ENCODE assay signal across 8 mouse cellular contexts in genomic region chr7:44867010-44867702, GRCm38 (mm10). TPM values are rescaled to one million over a fixed set of nuclear protein-coding genes. Genes with fewer than 3 reads are reported as not detected.
DNase-seq lines count a peak whose midpoint lies in the region; ATAC-seq and TF ChIP-seq lines count a peak whose summit lies in the region.

No protein-coding gene starts in this region.

- ATAC-seq in kidney, embryonic 14.5 days (ENCODE audit: low FRiP score, low TSS enrichment), result no peak
- ATAC-seq in hindbrain, postnatal 0 days, result no peak

- peak overlapping the region; percentile 97; the same call in 1 of the 2 replicates for H3K9ac ChIP-seq in kidney, embryonic 14.5 days (ENCODE audit: low read depth, low read length)
- H3K9ac ChIP-seq in hindbrain, postnatal 0 days (replicated peaks; ENCODE audit: low read length), result peak overlapping the region; percentile 17; the same call in 1 of the 2 replicates

- H3K9me3 ChIP-seq in kidney, embryonic 14.5 days (ENCODE audit: control insufficient read depth, low read length), result no peaks in the 10 kb centered on the region
- no peaks in the 10 kb centered on the region for H3K9me3 ChIP-seq in hindbrain, postnatal 0 days (ENCODE audit: low read length)

- H3K36me3 ChIP-seq in kidney, embryonic 14.5 days (ENCODE audit: control insufficient read depth, insufficient read depth, low read length), result peaks cover 48% of the 10 kb centered on the region
- peaks cover 25% of the 10 kb centered on the region for H3K36me3 ChIP-seq in hindbrain, postnatal 0 days (ENCODE audit: insufficient read depth, low read length)
- H3K36me3 ChIP-seq in myocyte (ENCODE audit: control insufficient read depth, insufficient read depth), result no peaks in the 10 kb centered on the region

- no peak for DNase-seq in kidney, postnatal 36 days
- no peak for DNase-seq in hindbrain, postnatal 0 days (ENCODE audit: low spot score)
- no peak for DNase-seq in thymus, postnatal 0 days (ENCODE audit: low spot score)
- DNase-seq in spleen, adult 18-20 months, result no peak
- DNase-seq in frontal cortex, adult 2 months (ENCODE audit: extremely low spot score in 1 of 2, low spot score in 1 of 2), result no peak

- no peaks in the 10 kb centered on the region for H3K27me3 ChIP-seq in kidney, embryonic 14.5 days (ENCODE audit: control insufficient read depth, insufficient read depth, low read length)
- no peaks in the 10 kb centered on the region for H3K27me3 ChIP-seq in hindbrain, postnatal 0 days (ENCODE audit: insufficient read depth, low read length)
- no peaks in the 10 kb centered on the region for H3K27me3 ChIP-seq in myocyte (ENCODE audit: control insufficient read depth, insufficient read depth, insufficient read length)

- peak overlapping the region; percentile 96 for H3K4me3 ChIP-seq in kidney, embryonic 14.5 days (ENCODE audit: low read length)
- H3K4me3 ChIP-seq in embryonic fibroblast, embryonic 13.5 days (ENCODE audit: insufficient read depth, low read length), result peak overlapping the region; percentile 47; the same call in 1 of the 2 replicates
- peak overlapping the region; percentile 99 for H3K4me3 ChIP-seq in hindbrain, postnatal 0 days (ENCODE audit: low read length)
- peak overlapping the region; percentile 19 for H3K4me3 ChIP-seq in myocyte

- peaks cover 49% of the 10 kb centered on the region for H3K79me2 ChIP-seq in myocyte (ENCODE audit: control insufficient read depth, insufficient read depth)

- no peak overlapping the region for H3K27ac ChIP-seq in kidney, embryonic 14.5 days (ENCODE audit: low read depth, low read length)
- H3K27ac ChIP-seq in embryonic fibroblast, embryonic 13.5 days (ENCODE audit: insufficient read depth, low read length), result no peak overlapping the region
- peak overlapping the region; percentile 70; the same call in 1 of the 2 replicates for H3K27ac ChIP-seq in hindbrain, postnatal 0 days

- H3K4me1 ChIP-seq in kidney, embryonic 14.5 days (ENCODE audit: control insufficient read depth, insufficient read depth, low read length), result peaks cover 37% of the 10 kb centered on the region
- 0 out of 2 replicates have a peak, but pooled peaks cover 7% of the 10 kb centered on the region for H3K4me1 ChIP-seq in embryonic fibroblast, embryonic 13.5 days (ENCODE audit: control insufficient read depth, insufficient read depth, low read length)
- peaks cover 31% of the 10 kb centered on the region for H3K4me1 ChIP-seq in hindbrain, postnatal 0 days (ENCODE audit: insufficient read depth, low read length)

- H3ac ChIP-seq in myocyte (ENCODE audit: control insufficient read depth, insufficient read length), result no peak overlapping the region

- no peak for TF ChIP-seq CTCF in embryonic fibroblast, embryonic 13.5 days (IDR thresholded peaks at IDR 0.05; ENCODE audit: borderline replicate concordance, insufficient read depth, low read length)
- TF ChIP-seq CTCF in hindbrain, postnatal 0 days (IDR thresholded peaks at IDR 0.05; ENCODE audit: low read depth), result no peak

- 34% methylated on average over 19 of the region's 19 CpGs for WGBS in kidney, embryonic 14.5 days
- WGBS in hindbrain, postnatal 0 days, result 55% methylated on average over 19 of the region's 19 CpGs

- TF ChIP-seq POLR2A in embryonic fibroblast, embryonic 13.5 days (IDR thresholded peaks at IDR 0.05; ENCODE audit: low read depth, low read length), result no peak
- no peak for TF ChIP-seq POLR2A in myocyte (IDR thresholded peaks at IDR 0.05; ENCODE audit: insufficient read length, low read depth)

- H3K4me2 ChIP-seq in kidney, embryonic 14.5 days (replicated peaks; ENCODE audit: low read depth, low read length), result peak overlapping the region; percentile 90
- peak overlapping the region; percentile 63 for H3K4me2 ChIP-seq in hindbrain, postnatal 0 days (ENCODE audit: low read depth, low read length)
- H3K4me2 ChIP-seq in myocyte (ENCODE audit: low read depth), result peak overlapping the region; percentile 92

TF ChIP-seq in myocyte, 11 proteins besides CTCF, POLR2A, EP300 and RAD21:
- TF ChIP-seq POLR2AphosphoS2 (IDR thresholded peaks at IDR 0.05; ENCODE audit: insufficient read length, low read depth) (peak; percentile 39), E2F4 (IDR thresholded peaks at IDR 0.05; ENCODE audit: insufficient read depth) (no peak), TCF12 (IDR thresholded peaks at IDR 0.05; ENCODE audit: insufficient read depth, poor library complexity, severe bottlenecking) (no peak), TCF3 (IDR thresholded peaks at IDR 0.05; ENCODE audit: insufficient read length, low read depth) (no peak), MAX (IDR thresholded peaks at IDR 0.05; ENCODE audit: low read depth) (no peak), REST (IDR thresholded peaks at IDR 0.05; ENCODE audit: insufficient read depth, insufficient read length) (no peak), SRF (IDR thresholded peaks at IDR 0.05; ENCODE audit: control insufficient read depth, insufficient read length, low read depth) (no peak), CEBPB (IDR thresholded peaks at IDR 0.05; ENCODE audit: insufficient read depth, poor library complexity, severe bottlenecking) (no peak), MYOD1 (IDR thresholded peaks at IDR 0.05; ENCODE audit: control insufficient read depth in 1 of 3, insufficient read length in 2 of 3, low read depth in 2 of 3) (peak in 1 of 3 experiments; percentile 56), USF1 (IDR thresholded peaks at IDR 0.05; ENCODE audit: low read depth) (no peak), MYOG (IDR thresholded peaks at IDR 0.05; ENCODE audit: control insufficient read depth in 1 of 3, insufficient read depth in 1 of 3, insufficient read length in 2 of 3, low read depth in 2 of 3) (peak in 1 of 3 experiments; percentile 13)

RNA-seq across cellular contexts. Expression of gene Ptov1, which starts 2.4 kb away (rescaled TPM):
- 441 and 501 TPM in 2 replicates for polyA plus RNA-seq in kidney, embryonic 14.5 days (2014; fragmentation: Nextera tagmentation; extraction: Ambion mirVana)
- 144 and 160 TPM in 2 replicates for polyA plus RNA-seq in embryonic fibroblast, embryonic 13.5 days (2011; ENCODE audit: insufficient read length, low read depth, missing spikeins)
- total RNA-seq in hindbrain, postnatal 0 days (2014; rRNA removed), result 524 and 597 TPM in 2 replicates
- 416 and 438 TPM in 2 replicates for polyA plus RNA-seq in hindbrain, postnatal 0 days (2015; fragmentation: Nextera tagmentation; extraction: Ambion mirVana)
- 298 TPM for polyA plus RNA-seq in myocyte (2012; fragmentation: generic; extraction: Trizol)
- polyA plus RNA-seq in thymus, postnatal 0 days (2015; fragmentation: Nextera tagmentation; extraction: Ambion mirVana), result 147 and 158 TPM in 2 replicates
- polyA plus RNA-seq in frontal cortex, adult 2 months (2012; rRNA removed), result 408 and 469 TPM in 2 replicates

RNA-seq across cellular contexts. Expression of gene Pnkp, which starts 10.2 kb away (rescaled TPM):
- polyA plus RNA-seq in kidney, embryonic 14.5 days (2014; fragmentation: Nextera tagmentation; extraction: Ambion mirVana), result 27.0 and 30.4 TPM in 2 replicates
- polyA plus RNA-seq in embryonic fibroblast, embryonic 13.5 days (2011; ENCODE audit: insufficient read length, low read depth, missing spikeins), result 24.7 and 30.6 TPM in 2 replicates
- 22.9 and 47.1 TPM in 2 replicates for total RNA-seq in hindbrain, postnatal 0 days (2014; rRNA removed)
- 35.7 and 37.5 TPM in 2 replicates for polyA plus RNA-seq in hindbrain, postnatal 0 days (2015; fragmentation: Nextera tagmentation; extraction: Ambion mirVana)
- 47.9 TPM for polyA plus RNA-seq in myocyte (2012; fragmentation: generic; extraction: Trizol)
- polyA plus RNA-seq in thymus, postnatal 0 days (2015; fragmentation: Nextera tagmentation; extraction: Ambion mirVana), result 61.8 and 63.4 TPM in 2 replicates
- 42.3 and 44.9 TPM in 2 replicates for polyA plus RNA-seq in frontal cortex, adult 2 months (2012; rRNA removed)

RNA-seq across cellular contexts. Expression of gene Tbc1d17, which starts 18.3 kb away (rescaled TPM):
- 57.0 and 65.3 TPM in 2 replicates for polyA plus RNA-seq in kidney, embryonic 14.5 days (2014; fragmentation: Nextera tagmentation; extraction: Ambion mirVana)
- 26.9 and 33.8 TPM in 2 replicates for polyA plus RNA-seq in embryonic fibroblast, embryonic 13.5 days (2011; ENCODE audit: insufficient read length, low read depth, missing spikeins)
- 53.7 and 98.5 TPM in 2 replicates for total RNA-seq in hindbrain, postnatal 0 days (2014; rRNA removed)
- 103 and 106 TPM in 2 replicates for polyA plus RNA-seq in hindbrain, postnatal 0 days (2015; fragmentation: Nextera tagmentation; extraction: Ambion mirVana)
- polyA plus RNA-seq in myocyte (2012; fragmentation: generic; extraction: Trizol), result 53.8 TPM
- 56.5 and 60.3 TPM in 2 replicates for polyA plus RNA-seq in thymus, postnatal 0 days (2015; fragmentation: Nextera tagmentation; extraction: Ambion mirVana)
- 84.3 and 106 TPM in 2 replicates for polyA plus RNA-seq in frontal cortex, adult 2 months (2012; rRNA removed)

RNA-seq across cellular contexts. Expression of gene Akt1s1, which starts 18.4 kb away (rescaled TPM):
- 51.4 and 86.5 TPM in 2 replicates for polyA plus RNA-seq in kidney, embryonic 14.5 days (2014; fragmentation: Nextera tagmentation; extraction: Ambion mirVana)
- polyA plus RNA-seq in embryonic fibroblast, embryonic 13.5 days (2011; ENCODE audit: insufficient read length, low read depth, missing spikeins), result 80.0 and 84.2 TPM in 2 replicates
- total RNA-seq in hindbrain, postnatal 0 days (2014; rRNA removed), result 136 and 156 TPM in 2 replicates
- 94.3 and 95.4 TPM in 2 replicates for polyA plus RNA-seq in hindbrain, postnatal 0 days (2015; fragmentation: Nextera tagmentation; extraction: Ambion mirVana)
- polyA plus RNA-seq in myocyte (2012; fragmentation: generic; extraction: Trizol), result 200 TPM
- polyA plus RNA-seq in thymus, postnatal 0 days (2015; fragmentation: Nextera tagmentation; extraction: Ambion mirVana), result 47.3 and 49.2 TPM in 2 replicates
- polyA plus RNA-seq in frontal cortex, adult 2 months (2012; rRNA removed), result 87.0 and 108 TPM in 2 replicates

RNA-seq across cellular contexts. Expression of gene Med25, which starts 25.4 kb away (rescaled TPM):
- polyA plus RNA-seq in kidney, embryonic 14.5 days (2014; fragmentation: Nextera tagmentation; extraction: Ambion mirVana), result 80.0 and 86.3 TPM in 2 replicates
- 33.4 and 42.8 TPM in 2 replicates for polyA plus RNA-seq in embryonic fibroblast, embryonic 13.5 days (2011; ENCODE audit: insufficient read length, low read depth, missing spikeins)
- 193 and 194 TPM in 2 replicates for total RNA-seq in hindbrain, postnatal 0 days (2014; rRNA removed)
- 121 and 123 TPM in 2 replicates for polyA plus RNA-seq in hindbrain, postnatal 0 days (2015; fragmentation: Nextera tagmentation; extraction: Ambion mirVana)
- polyA plus RNA-seq in myocyte (2012; fragmentation: generic; extraction: Trizol), result 57.4 TPM
- polyA plus RNA-seq in thymus, postnatal 0 days (2015; fragmentation: Nextera tagmentation; extraction: Ambion mirVana), result 59.0 and 60.0 TPM in 2 replicates
- polyA plus RNA-seq in frontal cortex, adult 2 months (2012; rRNA removed), result 123 and 130 TPM in 2 replicates

Comparison
In these comparisons a context has a peak if more than half of its experiments do, and no peak if none do; other contexts are left out.
1. H3K4me3 ChIP-seq: peak in every context shown above with its lines; median percentile 99 in hindbrain, postnatal 0 days; 96 in kidney, embryonic 14.5 days; 47 in embryonic fibroblast, embryonic 13.5 days; 19 in myocyte.